Mouse (Mus musculus) limb, embryonic 12.5 days (tissue): ENCODE measurements around the gene Angptl3. TPM values are rescaled to one million over a fixed set of nuclear protein-coding genes. Genes with fewer than 3 reads are reported as not detected.

Experiments
- ATAC-seq: fragments of 200-750 bp; cut with Nextera tagmentation; 2 replicates; pipeline ENCODE4 v1.8.0; 2017; ENCODE audit warnings: low read depth, moderate TSS enrichment; ENCODE audit not compliant: insufficient number of reproducible peaks, insufficient read depth, low FRiP score, low TSS enrichment
- H3K27ac ChIP-seq: fragments of 300-500 bp; sonication (generic); 2 replicates; pipeline ENCODE4 v1.5.1; 2016; ENCODE audit warnings: mild to moderate bottlenecking, moderate library complexity
- H3K27me3 ChIP-seq: fragments of 300-500 bp; sonication (generic); 2 replicates; pipeline ENCODE4 v1.6.1; 2016; ENCODE audit warnings: mild to moderate bottlenecking, moderate library complexity
- H3K36me3 ChIP-seq: fragments of 300-500 bp; sonication (generic); 2 replicates; pipeline ENCODE4 v1.6.1; 2016; ENCODE audit warnings: mild to moderate bottlenecking, moderate library complexity
- H3K4me1 ChIP-seq: fragments of 300-500 bp; sonication (generic); replicated peaks from 2 replicates; pipeline ENCODE4 v1.6.1; 2016
- H3K4me2 ChIP-seq: fragments of 300-500 bp; sonication (generic); 2 replicates; pipeline ENCODE4 v1.6.1; 2016; ENCODE audit warnings: mild to moderate bottlenecking, moderate library complexity
- H3K4me3 ChIP-seq: fragments of 300-500 bp; sonication (generic); replicated peaks from 2 replicates; pipeline ENCODE4 v1.5.1; 2016; ENCODE audit warnings: mild to moderate bottlenecking
- H3K9ac ChIP-seq: fragments of 300-500 bp; sonication (generic); replicated peaks from 2 replicates; pipeline ENCODE4 v1.6.1; 2016; ENCODE audit warnings: mild to moderate bottlenecking, moderate library complexity
- H3K9me3 ChIP-seq: fragments of 300-500 bp; sonication (generic); 2 replicates; pipeline ENCODE4 v1.6.1; 2016; ENCODE audit warnings: mild to moderate bottlenecking, moderate library complexity
- WGBS: fragments of 180-500 bp; shearing (Covaris S2); methylation state at CpG from one replicate; pipeline ENCODE4 v1.1.7; 2016; 5-methylcytosine and 5-hydroxymethylcytosine counted together
- polyA plus RNA-seq: library from polyadenylated mRNA; unstranded; fragments of >200 nt; fragmentation: Nextera tagmentation; extraction: Ambion mirVana; gene quantifications from 2 replicates; pipeline ENCODE4 v1.2.1, GENCODE M21; 2016

The Angptl3 gene
- polyA plus RNA-seq, 1 experiment from 2014 or later, result 1.8 TPM

DNA sequence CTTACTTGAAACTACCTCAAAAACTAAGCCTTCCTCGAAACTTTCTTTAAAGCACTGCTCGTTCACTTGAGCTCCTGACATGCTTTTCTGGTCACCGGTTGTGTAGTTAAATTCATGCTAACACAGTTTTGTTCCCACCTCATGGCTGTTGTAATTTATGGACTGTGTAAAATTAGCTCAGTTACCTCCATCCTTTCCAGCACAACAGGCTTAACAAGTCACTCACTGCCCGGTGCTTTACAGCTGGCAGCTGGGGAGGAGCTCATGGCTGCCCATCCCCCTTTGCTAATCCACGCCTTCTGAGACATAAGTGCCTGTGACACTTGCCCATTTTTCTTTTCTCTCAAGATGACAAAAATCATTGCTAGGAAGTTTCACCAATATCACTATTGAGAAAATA, 33.8 kb downstream of the Angptl3 start:
- H3K27ac ChIP-seq, result peak overlapping the region; percentile 56; the same call in 1 of the 2 replicates
- H3K4me3 ChIP-seq, result no peak overlapping the region
- H3K4me2 ChIP-seq, result no peak overlapping the region
- peaks cover 8% of the 10 kb centered on the region for H3K4me1 ChIP-seq
- no peak overlapping the region for H3K9ac ChIP-seq
- 21% methylated on average over 5 of the region's 5 CpGs for WGBS
- ATAC-seq, result peak; percentile 81; the same call in 1 of the 2 replicates
- no peaks in the 10 kb centered on the region for H3K27me3 ChIP-seq
- H3K36me3 ChIP-seq, result peaks cover 48% of the 10 kb centered on the region
- H3K9me3 ChIP-seq, result no peaks in the 10 kb centered on the region

DNA sequence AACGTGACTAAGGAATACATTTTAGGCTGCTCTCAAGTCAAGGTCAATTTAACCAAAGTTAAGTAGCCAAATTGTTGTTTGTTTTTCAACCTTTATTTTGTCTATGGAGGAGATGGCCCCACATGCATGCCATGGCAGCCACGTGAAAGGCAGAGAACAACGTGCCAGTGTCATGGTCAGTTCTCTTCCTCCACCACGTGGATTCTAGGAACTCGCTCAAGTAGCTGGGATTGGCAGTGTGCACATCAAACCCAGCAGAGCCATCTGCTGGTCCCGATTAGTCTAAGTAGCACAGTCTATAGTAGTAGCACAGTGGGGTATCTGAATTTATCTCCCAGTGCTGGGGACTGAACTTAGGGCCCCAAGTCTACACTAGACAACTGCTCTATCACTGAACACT, 38.1 kb downstream of the Angptl3 start:
- Histone ChIP-seq H3K9ac (no peak overlapping the region), H3K36me3 (peaks cover 55% of the 10 kb centered on the region), H3K4me2 (no peak overlapping the region), H3K4me3 (no peak overlapping the region), H3K27ac (no peak overlapping the region), H3K27me3 (no peaks in the 10 kb centered on the region), H3K9me3 (no peaks in the 10 kb centered on the region), H3K4me1 (peaks cover 8% of the 10 kb centered on the region)
- no peak for ATAC-seq
- 89% methylated on average over 6 of the region's 6 CpGs for WGBS

DNA sequence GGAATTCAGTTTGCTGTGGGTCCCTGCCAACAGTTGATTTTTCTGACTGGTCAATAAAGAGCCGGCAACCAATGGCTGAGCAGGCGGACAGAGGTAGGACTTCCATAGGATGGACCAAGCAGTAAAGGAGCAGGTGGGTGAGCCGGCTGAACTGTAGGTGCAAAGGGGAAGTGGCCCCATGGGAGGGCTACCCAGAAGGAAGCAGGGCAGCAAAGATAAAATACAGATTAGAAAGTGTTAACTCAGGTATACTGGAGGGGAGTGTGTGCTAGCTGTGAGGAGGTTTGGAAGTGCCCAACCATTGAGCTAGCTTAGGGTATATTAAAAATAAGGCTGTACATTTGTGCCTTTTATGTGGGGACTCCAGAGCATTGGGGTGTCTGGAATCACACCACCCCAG, 47.3 kb downstream of the Angptl3 start:
- Histone ChIP-seq H3K4me1 (no peaks in the 10 kb centered on the region), H3K36me3 (peaks cover 53% of the 10 kb centered on the region), H3K4me3 (no peak overlapping the region), H3K9ac (no peak overlapping the region), H3K9me3 (no peaks in the 10 kb centered on the region), H3K27ac (no peak overlapping the region), H3K27me3 (no peaks in the 10 kb centered on the region), H3K4me2 (no peak overlapping the region)
- 85% methylated on average over 3 of the region's 3 CpGs for WGBS
- ATAC-seq, result no peak

DNA sequence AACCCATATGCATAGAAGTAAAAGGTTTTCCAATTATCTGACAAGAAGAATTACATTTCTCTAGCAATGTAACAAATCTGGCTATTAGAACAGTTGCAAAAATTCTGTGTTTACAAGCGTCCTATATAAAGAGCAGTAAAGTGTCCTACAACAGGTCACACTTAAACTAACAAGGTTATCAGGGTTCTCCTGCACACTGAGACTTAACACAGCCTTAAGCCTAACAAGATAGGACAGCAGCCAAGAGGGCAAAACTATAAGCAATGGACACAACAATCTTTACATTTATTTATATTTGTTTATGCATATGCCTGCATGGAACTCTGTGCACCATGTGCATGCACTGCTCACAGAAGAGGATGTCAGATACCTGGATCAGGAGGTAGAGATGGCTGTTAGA, 50.4 kb downstream of the Angptl3 start:
- ATAC-seq, result no peak
- no peak overlapping the region for H3K27ac ChIP-seq
- no peak overlapping the region for H3K4me3 ChIP-seq
- no peak overlapping the region for H3K9ac ChIP-seq
- no peaks in the 10 kb centered on the region for H3K4me1 ChIP-seq
- no peaks in the 10 kb centered on the region for H3K9me3 ChIP-seq
- peaks cover 46% of the 10 kb centered on the region for H3K36me3 ChIP-seq
- H3K4me2 ChIP-seq, result no peak overlapping the region
- 80% methylated on average over 1 of the region's 1 CpGs for WGBS
- no peaks in the 10 kb centered on the region for H3K27me3 ChIP-seq

DNA sequence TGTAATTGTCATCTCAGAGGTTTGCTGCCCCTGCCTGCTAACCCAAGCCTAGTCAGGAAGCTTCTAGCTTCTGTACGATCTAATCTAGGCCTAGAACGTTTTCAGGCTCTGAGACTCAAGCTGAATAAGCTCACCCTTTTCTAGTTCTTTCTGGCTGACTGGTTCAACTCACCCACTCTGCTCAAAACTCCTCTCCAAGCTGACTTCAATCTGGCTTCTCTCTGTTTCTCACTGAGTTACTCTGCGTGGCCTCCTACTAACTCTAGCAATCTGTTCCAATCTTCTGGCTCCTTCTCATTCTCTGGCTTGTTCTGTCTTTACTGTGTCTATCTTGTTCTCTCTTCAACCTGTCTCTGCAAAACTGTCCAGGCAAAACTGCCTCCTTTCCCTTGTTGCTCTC, 53.1 kb downstream of the Angptl3 start:
- H3K27ac ChIP-seq, result no peak overlapping the region
- H3K4me2 ChIP-seq, result no peak overlapping the region
- no peak overlapping the region for H3K9ac ChIP-seq
- no peak overlapping the region for H3K4me3 ChIP-seq
- peaks cover 50% of the 10 kb centered on the region for H3K36me3 ChIP-seq
- 96% methylated on average over 3 of the region's 3 CpGs for WGBS
- no peaks in the 10 kb centered on the region for H3K4me1 ChIP-seq
- no peaks in the 10 kb centered on the region for H3K27me3 ChIP-seq
- ATAC-seq, result no peak
- H3K9me3 ChIP-seq, result no peaks in the 10 kb centered on the region

DNA sequence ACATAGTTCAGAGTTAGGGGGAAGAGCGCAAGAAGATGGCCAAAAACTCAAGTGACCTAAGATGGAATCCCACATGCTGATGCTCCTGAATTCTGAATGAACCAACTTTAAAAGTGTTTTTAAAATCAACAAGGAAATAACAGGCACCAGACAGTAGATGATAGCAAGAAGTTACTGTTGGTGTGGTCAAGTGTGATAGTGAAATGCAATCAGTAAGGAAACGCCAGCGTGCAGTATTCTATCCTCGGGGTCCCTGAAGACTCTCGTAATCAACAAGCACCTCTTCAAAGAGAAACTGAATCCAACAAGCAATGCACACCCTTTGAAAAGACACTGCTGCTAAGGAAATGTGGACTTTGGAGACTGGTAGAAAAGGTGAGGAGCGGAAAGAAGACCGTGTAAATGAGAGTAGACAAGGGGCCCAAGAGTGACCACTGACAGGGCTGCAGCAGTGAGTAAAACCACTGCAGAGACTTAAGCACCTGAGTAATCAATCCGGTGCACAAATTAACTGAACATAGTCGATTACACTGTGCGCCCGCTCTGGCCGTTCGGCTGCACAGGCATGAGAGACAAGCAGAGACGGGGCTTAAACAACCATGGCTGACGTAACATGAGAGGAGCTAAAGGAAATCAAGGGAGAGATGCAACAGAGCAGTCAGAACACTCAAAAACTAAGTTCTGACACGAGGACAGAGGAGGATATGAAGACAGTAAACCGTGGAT, 57.2 kb downstream of the Angptl3 start:
- Histone ChIP-seq H3K36me3 (peaks cover 45% of the 10 kb centered on the region), H3K4me3 (no peak overlapping the region), H3K9me3 (no peaks in the 10 kb centered on the region), H3K27ac (no peak overlapping the region), H3K4me2 (no peak overlapping the region), H3K4me1 (0 out of 2 replicates have a peak, but pooled peaks cover 4% of the 10 kb centered on the region), H3K9ac (no peak overlapping the region), H3K27me3 (no peaks in the 10 kb centered on the region)
- 91% methylated on average over 17 of the region's 17 CpGs for WGBS
- no peak for ATAC-seq

DNA sequence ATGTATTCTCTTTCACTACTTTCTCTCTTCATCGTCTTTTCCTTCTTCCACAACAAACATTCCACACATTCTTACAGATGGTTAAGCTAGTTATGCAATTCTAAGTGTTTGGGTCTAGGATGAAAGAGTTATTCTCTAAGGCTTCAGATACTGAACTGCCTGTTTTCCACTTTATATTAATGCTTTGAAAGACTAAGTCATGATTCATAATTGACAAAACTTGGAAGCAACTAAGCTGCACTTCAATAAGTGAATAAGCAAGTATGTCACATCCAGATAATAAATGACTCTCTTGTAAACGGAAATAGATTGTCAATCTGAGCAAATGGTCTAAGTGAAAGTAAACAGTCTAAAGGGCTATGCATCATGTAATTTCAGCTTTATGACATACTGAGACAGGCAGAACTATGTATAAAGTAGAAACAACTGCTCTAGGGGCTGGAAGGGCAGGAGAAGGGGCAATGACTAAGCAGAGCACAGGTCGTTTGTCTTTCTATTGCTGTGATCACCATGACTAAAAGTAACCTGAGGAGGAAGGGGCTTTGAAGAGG, 60.5 kb downstream of the Angptl3 start:
- H3K27ac ChIP-seq, result no peak overlapping the region
- ATAC-seq, result no peak
- H3K9ac ChIP-seq, result no peak overlapping the region
- H3K36me3 ChIP-seq, result peaks cover 33% of the 10 kb centered on the region
- no peak overlapping the region for H3K4me2 ChIP-seq
- no peaks in the 10 kb centered on the region for H3K9me3 ChIP-seq
- 53% methylated on average over 3 of the region's 3 CpGs for WGBS
- no peak overlapping the region for H3K4me3 ChIP-seq
- 0 out of 2 replicates have a peak, but pooled peaks cover 9% of the 10 kb centered on the region for H3K4me1 ChIP-seq
- no peaks in the 10 kb centered on the region for H3K27me3 ChIP-seq

DNA sequence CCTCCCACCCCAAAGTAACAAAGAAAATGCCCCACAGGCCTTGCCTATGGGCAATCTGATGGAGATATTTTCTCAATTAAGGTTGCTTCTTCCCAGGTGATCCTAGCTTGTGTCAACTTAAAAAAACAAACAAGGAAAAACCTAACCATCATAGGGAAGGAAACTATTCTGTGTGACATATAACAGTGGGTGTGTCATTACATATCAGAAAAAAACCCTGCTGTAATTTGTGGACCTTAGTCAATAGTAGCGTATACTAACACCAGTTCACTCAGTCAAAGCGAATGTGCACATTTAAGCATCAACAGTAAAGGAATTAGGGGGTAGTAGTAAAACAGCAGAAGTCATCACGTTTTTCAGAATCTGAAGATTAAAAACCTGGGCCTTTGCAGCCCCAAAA, 61.0 kb downstream of the Angptl3 start:
- ATAC-seq, result no peak

More for the DNA sequence above, 61.0 kb downstream of the Angptl3 start:
- Histone ChIP-seq H3K9me3 (no peaks in the 10 kb centered on the region), H3K27me3 (no peaks in the 10 kb centered on the region), H3K4me1 (0 out of 2 replicates have a peak, but pooled peaks cover 9% of the 10 kb centered on the region), H3K36me3 (peaks cover 27% of the 10 kb centered on the region), H3K9ac (no peak overlapping the region), H3K27ac (no peak overlapping the region), H3K4me2 (no peak overlapping the region), H3K4me3 (no peak overlapping the region)
- 90% methylated on average over 3 of the region's 3 CpGs for WGBS

Other genes starting within 250 kb of the Angptl3 start
- 2.0 and 2.3 TPM in 2 replicates for gene Kank4, start 213.4 kb upstream of the Angptl3 start, polyA plus RNA-seq
- gene I0C0044D17Rik, start 207.1 kb upstream of the Angptl3 start, polyA plus RNA-seq, result not detected in 2 replicates
- 141 and 145 TPM in 2 replicates for gene Usp1, start 107.1 kb upstream of the Angptl3 start, polyA plus RNA-seq
- 94.7 and 95.3 TPM in 2 replicates for gene Dock7, start 90.0 kb downstream of the Angptl3 start, polyA plus RNA-seq
- 20.5 and 20.8 TPM in 2 replicates for gene Atg4c, start 163.0 kb downstream of the Angptl3 start, polyA plus RNA-seq